Mouse (Mus musculus): Measurements from ENCODE around the gene Zscan29.

Gene Zscan29

DNA sequence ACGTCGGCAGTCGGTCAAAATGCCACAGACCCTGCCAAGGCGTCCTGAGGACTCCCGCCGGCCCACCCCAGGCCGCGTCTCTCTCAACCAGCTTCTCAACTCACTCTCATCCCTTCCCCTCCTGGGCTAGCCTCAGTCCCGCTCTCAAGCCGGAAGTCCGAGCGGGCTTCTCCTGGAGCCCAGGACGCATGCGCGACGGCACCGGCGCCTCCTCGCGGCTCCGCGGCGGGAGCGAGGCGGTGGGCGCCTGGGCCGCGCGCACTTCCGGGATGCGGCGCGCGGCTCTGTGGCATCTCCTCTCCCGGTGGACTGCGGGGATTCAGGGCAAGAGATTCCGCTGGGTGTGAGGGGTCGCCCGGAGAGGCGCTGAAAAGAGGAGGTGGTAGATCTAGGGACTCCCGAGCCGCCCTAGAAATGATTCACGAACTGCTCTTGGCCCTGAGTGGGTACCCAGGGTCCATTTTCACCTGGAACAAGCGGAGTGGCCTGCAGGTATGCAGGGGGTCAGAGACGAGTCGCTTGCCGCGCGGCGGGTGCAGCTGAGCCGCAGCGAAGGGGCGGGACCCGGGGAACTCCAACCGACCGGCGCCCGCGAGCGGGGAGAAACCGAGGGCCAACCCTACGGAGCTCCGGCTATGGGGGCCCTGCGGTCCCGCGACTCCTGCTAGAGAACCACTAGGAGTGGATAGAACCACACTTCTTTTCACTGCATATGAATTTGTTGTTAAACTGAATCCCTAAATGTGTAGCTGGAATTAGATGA is at the start of gene Zscan29:
Gene Zscan29 (minus strand): TSS at position 146 of the 763 bp plus-strand sequence.
- peak; percentile 95 for DNase-seq (ENCODE audit: low spot score)

GRCm38 (mm10) chr2:121219994-121220393 is 49.1 kb upstream of the Zscan29 start:
- no peak for DNase-seq (ENCODE audit: low spot score)

DNA sequence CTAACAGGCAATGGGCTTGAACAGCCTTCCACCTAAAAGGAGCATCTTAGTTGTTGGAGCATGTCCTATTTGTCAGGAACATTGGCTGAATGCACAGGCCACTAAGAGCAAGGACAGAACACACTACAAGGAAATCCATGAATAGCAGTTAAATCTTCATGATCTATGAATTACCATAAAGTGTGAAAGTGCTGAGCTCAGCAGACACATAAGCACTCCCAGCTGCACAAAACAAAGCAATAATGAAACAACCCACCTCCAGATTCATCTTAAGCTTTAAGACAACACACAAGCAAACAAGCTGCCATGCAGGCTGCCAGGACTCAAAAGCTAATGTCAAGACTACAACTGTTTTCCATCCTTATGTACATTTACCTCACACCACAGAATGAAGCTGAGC is 48.3 kb upstream of the Zscan29 start:
- no peak for DNase-seq (ENCODE audit: low spot score)

DNA sequence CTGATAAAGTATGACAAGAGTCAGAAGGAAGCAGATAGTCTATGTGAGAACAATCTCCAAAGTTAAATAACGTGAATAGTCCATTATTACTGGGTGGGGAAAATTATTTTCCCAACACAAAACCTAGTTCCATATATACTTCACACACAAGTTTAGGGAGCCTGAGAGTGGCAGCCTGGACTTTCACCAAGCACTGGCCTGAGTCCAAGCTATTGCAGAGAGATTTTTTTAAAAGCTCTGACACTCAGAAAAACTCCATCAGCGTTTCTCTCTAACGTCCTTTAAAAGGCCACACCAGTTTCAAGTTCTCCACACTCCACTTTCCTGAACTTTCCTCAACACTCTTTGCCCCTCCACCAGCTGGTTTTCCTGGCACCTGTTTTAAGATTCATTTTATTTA is 43.6 kb upstream of the Zscan29 start:
- no peak for DNase-seq (ENCODE audit: low spot score)

- no peak for DNase-seq (ENCODE audit: low spot score)
Observed at GRCm38 (mm10) chr2:121206541-121206940, 35.6 kb upstream of the Zscan29 start.

DNA sequence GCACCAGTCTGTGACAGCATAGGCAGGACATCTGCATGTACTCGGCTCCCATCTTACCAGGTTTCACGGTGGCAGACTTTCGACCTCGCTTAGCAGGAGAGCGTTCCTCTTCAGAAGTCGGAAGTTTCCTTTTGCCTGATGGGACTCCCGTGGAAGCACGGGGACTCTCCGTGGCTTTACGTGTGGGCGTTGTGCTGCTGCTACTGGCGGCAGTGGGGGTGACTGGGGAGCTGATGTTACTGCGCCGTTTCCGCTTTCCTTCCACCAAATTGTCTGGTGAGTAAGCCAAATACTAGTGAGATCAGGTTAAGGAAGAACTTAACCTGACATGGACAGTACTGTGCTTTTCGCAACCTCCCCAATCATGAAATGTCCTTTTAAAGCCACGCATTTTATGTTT is 33.4 kb upstream of the Zscan29 start:
- no peak for DNase-seq (ENCODE audit: low spot score)

- no peak for DNase-seq (ENCODE audit: low spot score)
Observed at GRCm38 (mm10) chr2:121195466-121195865, 24.5 kb upstream of the Zscan29 start.

DNA sequence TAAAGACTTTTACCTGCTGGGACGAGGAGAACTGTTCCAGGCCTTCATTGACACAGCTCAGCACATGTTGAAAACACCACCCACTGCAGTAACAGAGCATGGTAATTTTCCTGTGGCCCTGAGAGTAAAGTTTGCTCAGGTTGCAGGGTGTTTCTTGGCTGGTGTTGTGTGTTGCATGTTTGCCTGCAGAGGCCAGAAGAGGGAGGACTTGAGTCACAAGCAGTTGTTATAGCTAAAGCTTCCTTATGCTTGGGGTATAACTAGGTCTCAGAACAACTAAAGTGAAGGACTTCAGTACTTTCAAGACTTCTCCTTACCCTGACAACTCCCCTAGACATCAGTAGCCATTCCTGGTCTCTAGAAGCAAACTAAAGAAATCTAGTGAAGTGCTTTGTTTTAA is 17.6 kb upstream of the Zscan29 start:
- no peak for DNase-seq (ENCODE audit: low spot score)

- DNase-seq (ENCODE audit: low spot score): no peak
Observed at GRCm38 (mm10) chr2:121184142-121184541, 13.2 kb upstream of the Zscan29 start.

GRCm38 (mm10) chr2:121183431-121183830 is 12.5 kb upstream of the Zscan29 start:
- no peak for DNase-seq (ENCODE audit: low spot score)

DNA sequence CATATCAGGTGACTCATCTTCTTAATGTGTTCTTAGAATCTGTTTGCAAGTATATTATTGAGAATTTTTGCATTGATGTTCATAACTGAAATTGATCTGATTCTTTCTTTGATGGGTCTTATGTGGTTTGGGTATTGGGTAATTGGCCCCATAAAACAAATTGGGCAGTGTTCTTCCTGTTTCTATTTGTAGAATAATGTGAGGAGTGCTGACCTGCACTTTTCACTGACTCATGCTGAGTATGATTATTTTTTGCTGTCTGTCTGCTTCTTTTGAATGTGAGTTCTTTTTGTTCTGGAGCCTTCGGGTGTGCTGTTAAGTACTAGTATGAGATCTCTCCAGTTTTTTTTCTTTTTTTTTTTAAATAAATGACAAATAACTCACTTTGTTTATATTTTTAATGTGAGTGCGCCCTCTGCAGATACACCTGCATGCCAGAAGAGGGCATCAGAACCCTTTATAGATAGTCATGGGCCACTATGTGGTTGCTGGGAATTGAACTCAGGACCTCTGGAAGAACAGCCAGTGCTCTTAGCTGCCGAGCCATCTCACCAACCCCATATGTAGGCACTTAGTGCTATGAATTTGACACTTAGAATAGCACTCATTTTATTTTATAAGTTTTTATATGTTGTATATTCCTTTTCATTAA is 8.0 kb upstream of the Zscan29 start:
- no peak for DNase-seq (ENCODE audit: low spot score)

GRCm38 (mm10) chr2:121170481-121170971 is 399 bp downstream of the Zscan29 start, which contains the start of gene Tubgcp4:
TSS of gene Tubgcp4 (plus strand) at chr2:121170654.
- DNase-seq (ENCODE audit: low spot score): peak; percentile 66

- peak; percentile 40 for DNase-seq (ENCODE audit: low spot score)
Observed at GRCm38 (mm10) chr2:121169902-121170301, 1.0 kb downstream of the Zscan29 start.

GRCm38 (mm10) chr2:121169173-121169572 is 1.8 kb downstream of the Zscan29 start:
- no peak for DNase-seq (ENCODE audit: low spot score)

GRCm38 (mm10) chr2:121153100-121153499 is 17.8 kb downstream of the Zscan29 start:
- peak; percentile 21 for DNase-seq (ENCODE audit: low spot score)

GRCm38 (mm10) chr2:121149679-121150078 is 21.2 kb downstream of the Zscan29 start:
- no peak for DNase-seq (ENCODE audit: low spot score)

DNA sequence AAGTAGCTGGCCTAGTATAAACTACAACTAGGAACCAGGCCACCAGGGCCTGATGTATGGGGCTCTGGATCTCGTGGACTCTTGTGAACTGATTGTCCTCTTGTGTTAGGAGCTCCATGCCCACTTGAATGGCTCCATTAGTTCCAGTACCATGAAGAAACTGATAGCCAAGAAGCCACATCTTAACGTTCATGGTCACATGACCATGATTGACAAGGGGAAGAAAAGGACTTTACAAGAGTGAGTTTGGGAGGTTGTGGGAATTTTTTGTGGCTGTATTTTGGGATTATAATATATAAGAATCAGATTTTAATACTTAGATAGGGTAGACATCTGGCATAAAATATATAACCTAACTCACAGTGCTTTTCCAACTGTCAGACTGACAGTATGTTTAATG is 28.5 kb downstream of the Zscan29 start:
- no peak for DNase-seq (ENCODE audit: low spot score)

GRCm38 (mm10) chr2:121141216-121142035 is 29.5 kb downstream of the Zscan29 start:
- DNase-seq (ENCODE audit: low spot score): no peak

DNA sequence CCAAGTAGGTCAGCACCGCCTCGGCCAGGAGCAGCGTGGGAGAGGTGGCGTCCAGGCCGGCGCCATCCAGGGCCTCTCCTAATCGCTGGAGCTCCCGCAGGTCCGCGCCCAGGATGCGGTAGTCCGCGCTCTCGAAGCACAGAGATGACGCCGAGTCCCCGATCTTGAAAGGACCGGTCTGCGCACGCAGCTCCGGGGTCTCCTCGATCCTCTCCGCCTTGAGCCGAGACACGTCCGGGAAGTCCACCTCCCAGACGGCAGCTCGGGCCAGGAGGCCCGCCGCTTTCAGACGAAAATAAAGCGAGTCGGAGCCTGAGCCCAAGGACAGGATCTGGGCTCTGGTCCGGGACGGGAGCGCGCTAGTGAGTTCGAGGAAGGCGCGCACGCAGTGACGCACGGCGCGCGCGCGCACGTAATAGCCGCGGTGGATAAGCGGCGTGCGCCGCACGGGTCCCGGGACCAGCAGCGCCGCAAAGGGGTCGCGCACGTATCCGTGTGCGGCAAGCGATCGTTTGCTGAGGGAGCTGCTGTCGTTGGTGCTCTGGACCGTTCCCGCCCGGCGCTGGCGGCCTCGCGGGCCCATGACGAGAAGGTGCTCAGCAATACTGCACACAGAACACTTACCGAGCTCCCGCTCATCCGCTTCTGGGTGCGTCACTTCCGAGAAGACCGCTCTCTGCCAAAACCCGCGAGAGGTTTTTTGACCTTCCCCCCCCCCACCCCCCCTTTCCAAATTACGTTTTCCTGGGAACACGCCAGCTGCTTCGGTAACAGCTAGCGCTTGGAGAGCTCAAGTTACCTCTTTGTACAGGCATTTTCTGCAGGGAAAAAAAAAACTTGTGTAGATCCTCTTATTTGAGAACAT is 30.7 kb downstream of the Zscan29 start, which contains the start of the genes Adal and Lcmt2:
Gene Adal (plus strand): TSS at position 411 of the 865 bp plus-strand sequence.
Gene Lcmt2 (minus strand): TSS at position 636 of the 865 bp plus-strand sequence.
- peak; percentile 94 for DNase-seq (ENCODE audit: low spot score)

DNA sequence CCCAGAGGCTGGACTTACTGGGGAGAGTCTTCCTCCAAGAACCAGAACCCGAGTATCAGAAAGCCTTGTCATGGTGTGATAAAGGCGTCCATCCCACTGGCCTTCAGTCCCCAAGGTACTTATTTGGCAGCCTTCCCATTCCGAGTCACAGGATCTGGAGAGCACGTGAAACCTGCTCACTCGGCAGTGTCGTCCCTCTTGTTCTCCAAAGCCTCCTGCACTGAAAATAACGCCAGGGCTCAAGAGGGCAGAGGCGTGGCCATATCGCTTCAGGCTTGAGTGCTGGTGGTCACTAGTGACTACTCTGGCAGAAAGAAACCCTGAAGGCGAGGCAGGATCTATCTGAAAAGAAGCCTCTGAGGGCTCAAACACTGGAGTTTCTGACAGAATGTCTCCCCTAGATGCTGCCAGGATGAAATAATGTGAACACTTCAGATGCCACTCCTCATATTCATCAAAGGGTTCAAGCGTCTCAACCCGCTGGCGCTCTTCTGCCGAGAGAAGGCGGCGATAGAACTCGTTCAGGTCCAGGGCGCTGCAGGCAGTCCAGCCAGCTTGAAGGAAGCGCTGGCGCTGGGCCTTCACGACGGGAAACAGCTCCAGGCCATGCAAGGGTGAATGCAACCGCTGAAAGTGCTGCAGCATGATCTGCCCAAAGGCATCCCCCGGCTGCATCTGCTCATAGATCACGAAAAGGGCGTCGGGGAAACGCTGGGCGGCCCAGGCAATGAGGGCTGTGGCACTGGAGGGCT is 31.5 kb downstream of the Zscan29 start:
- no peak for DNase-seq (ENCODE audit: low spot score)

GRCm38 (mm10) chr2:121137371-121137770 is 33.6 kb downstream of the Zscan29 start:
- no peak for DNase-seq (ENCODE audit: low spot score)
